Mouse (Mus musculus) forebrain, embryonic 13.5 days (tissue): ENCODE measurements around the gene Kdm6b. TPM values are rescaled to one million over a fixed set of nuclear protein-coding genes. Genes with fewer than 3 reads are reported as not detected.

ENCODE experiments used
- ATAC-seq: fragments of 200-750 bp; cut with Nextera tagmentation; 2 replicates; pipeline ENCODE4 v1.8.0; 2017
- H3K27ac ChIP-seq: fragments of 300-500 bp; sonication (generic); 2 replicates; pipeline ENCODE4 v1.5.1; 2015; ENCODE audit warnings: inconsistent platforms, mild to moderate bottlenecking, moderate library complexity
- H3K27me3 ChIP-seq: fragments of 300-500 bp; sonication (generic); 2 replicates; pipeline ENCODE4 v1.6.1; 2015; ENCODE audit warnings: mild to moderate bottlenecking, inconsistent platforms
- H3K36me3 ChIP-seq: fragments of 300-500 bp; sonication (generic); 2 replicates; pipeline ENCODE4 v1.6.1; 2015; ENCODE audit warnings: mild to moderate bottlenecking, inconsistent platforms; ENCODE audit not compliant: poor library complexity, severe bottlenecking
- H3K4me1 ChIP-seq: fragments of 300-500 bp; sonication (generic); 2 replicates; pipeline ENCODE4 v1.6.1; 2015; ENCODE audit warnings: inconsistent platforms
- H3K4me2 ChIP-seq: fragments of 300-500 bp; sonication (generic); 2 replicates; pipeline ENCODE4 v1.6.1; 2015; ENCODE audit warnings: inconsistent platforms, mild to moderate bottlenecking, moderate library complexity
- H3K4me3 ChIP-seq: fragments of 300-500 bp; sonication (generic); 2 replicates; pipeline ENCODE4 v1.5.1; 2015; ENCODE audit warnings: mild to moderate bottlenecking, inconsistent platforms
- H3K9ac ChIP-seq: fragments of 300-500 bp; sonication (generic); 2 replicates; pipeline ENCODE4 v1.6.1; 2015; ENCODE audit warnings: mild to moderate bottlenecking, inconsistent platforms
- H3K9me3 ChIP-seq: fragments of 300-500 bp; sonication (generic); replicated peaks from 2 replicates; pipeline ENCODE4 v1.6.1; 2016; ENCODE audit warnings: inconsistent platforms
- WGBS: fragments of 180-500 bp; shearing (Covaris S2); methylation state at CpG from one replicate; pipeline ENCODE4 v1.1.7; 2015; 5-methylcytosine and 5-hydroxymethylcytosine counted together
- polyA plus RNA-seq: library from polyadenylated mRNA; unstranded; fragments of >200 nt; fragmentation: Nextera tagmentation; extraction: Ambion mirVana; gene quantifications from 2 replicates; pipeline ENCODE4 v1.2.1, GENCODE M21; 2015

Gene Kdm6b
- polyA plus RNA-seq, 1 experiment from 2014 or later, result 59.3 TPM

GRCm38 (mm10) chr11:69390400-69391034 is 23.0 kb downstream of the Kdm6b start:
- Histone ChIP-seq H3K4me2 (no peak overlapping the region), H3K36me3 (peaks cover 5% of the 10 kb centered on the region; the same call in 1 of the 2 replicates), H3K27me3 (no peaks in the 10 kb centered on the region), H3K9ac (no peak overlapping the region), H3K9me3 (no peaks in the 10 kb centered on the region), H3K27ac (no peak overlapping the region), H3K4me1 (peaks cover 14% of the 10 kb centered on the region), H3K4me3 (no peak overlapping the region)
- WGBS, result 53% methylated on average over 10 of the region's 10 CpGs
- peak; percentile 30; the same call in 1 of the 2 replicates for ATAC-seq

GRCm38 (mm10) chr11:69389531-69390399 is 23.7 kb downstream of the Kdm6b start:
- H3K4me2 ChIP-seq, result no peak overlapping the region
- H3K27me3 ChIP-seq, result no peaks in the 10 kb centered on the region
- peaks cover 14% of the 10 kb centered on the region for H3K4me1 ChIP-seq
- peaks cover 5% of the 10 kb centered on the region; the same call in 1 of the 2 replicates for H3K36me3 ChIP-seq
- H3K27ac ChIP-seq, result no peak overlapping the region
- ATAC-seq, result peak; percentile 29; the same call in 1 of the 2 replicates
- H3K4me3 ChIP-seq, result no peak overlapping the region
- 62% methylated on average over 14 of the region's 14 CpGs for WGBS
- H3K9me3 ChIP-seq, result no peaks in the 10 kb centered on the region
- H3K9ac ChIP-seq, result peak overlapping the region; percentile 18; the same call in 1 of the 2 replicates

DNA sequence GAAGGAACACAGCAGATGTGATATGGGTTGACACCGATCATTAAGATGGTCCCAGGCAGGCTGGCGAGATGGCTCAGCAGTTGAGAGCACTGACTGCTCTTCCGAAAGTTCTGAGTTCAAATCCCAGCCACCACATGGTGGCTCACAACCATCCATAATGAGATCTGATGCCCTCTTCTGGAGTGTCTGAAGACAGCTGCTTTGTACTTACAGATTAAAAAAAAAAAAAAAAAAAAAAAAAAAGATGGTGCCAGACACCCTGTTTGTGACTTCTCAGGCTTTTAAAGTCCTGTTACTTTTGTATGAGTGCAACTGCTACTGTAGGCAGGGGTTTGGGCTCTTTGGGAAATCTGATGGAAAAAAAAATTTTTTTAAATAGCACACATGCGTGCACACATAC is 24.8 kb downstream of the Kdm6b start:
- Histone ChIP-seq H3K4me1 (peaks cover 9% of the 10 kb centered on the region; the same call in 1 of the 2 replicates), H3K9me3 (no peaks in the 10 kb centered on the region), H3K4me3 (no peak overlapping the region), H3K27ac (no peak overlapping the region), H3K9ac (no peak overlapping the region), H3K36me3 (peaks cover 5% of the 10 kb centered on the region; the same call in 1 of the 2 replicates), H3K27me3 (no peaks in the 10 kb centered on the region), H3K4me2 (no peak overlapping the region)
- WGBS, result 95% methylated on average over 4 of the region's 4 CpGs
- ATAC-seq, result no peak

GRCm38 (mm10) chr11:69386758-69387157 is 26.7 kb downstream of the Kdm6b start:
- no peak overlapping the region for H3K9ac ChIP-seq
- no peaks in the 10 kb centered on the region for H3K36me3 ChIP-seq
- H3K27ac ChIP-seq, result no peak overlapping the region
- peaks cover 18% of the 10 kb centered on the region; the same call in 1 of the 2 replicates for H3K4me1 ChIP-seq
- 75% methylated on average over 7 of the region's 7 CpGs for WGBS
- no peak for ATAC-seq
- H3K27me3 ChIP-seq, result no peaks in the 10 kb centered on the region
- no peak overlapping the region for H3K4me2 ChIP-seq
- H3K4me3 ChIP-seq, result no peak overlapping the region
- H3K9me3 ChIP-seq, result no peaks in the 10 kb centered on the region

DNA sequence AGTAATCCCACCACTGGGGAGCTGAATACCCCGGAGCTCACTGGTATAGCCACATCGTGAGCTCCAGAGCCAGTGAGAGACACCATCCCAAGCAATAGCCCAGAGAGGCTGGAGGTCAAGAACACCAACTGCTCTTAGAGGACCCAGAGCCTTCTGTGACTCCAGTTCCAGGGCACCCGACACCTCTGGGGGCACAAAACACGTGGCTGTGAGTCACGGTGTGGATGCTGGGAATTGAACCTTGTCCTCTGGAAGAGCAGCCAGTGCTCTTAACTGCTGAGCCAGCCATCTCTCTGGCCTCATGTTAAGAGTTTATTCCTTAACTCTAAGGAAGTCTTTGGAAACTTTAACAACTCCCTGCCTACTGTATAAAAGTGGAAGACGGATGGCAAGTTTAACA is 28.5 kb downstream of the Kdm6b start:
- ATAC-seq, result no peak
- Histone ChIP-seq H3K27ac (no peak overlapping the region), H3K9ac (no peak overlapping the region), H3K36me3 (no peaks in the 10 kb centered on the region), H3K4me3 (no peak overlapping the region), H3K4me1 (peaks cover 14% of the 10 kb centered on the region; the same call in 1 of the 2 replicates), H3K27me3 (no peaks in the 10 kb centered on the region), H3K4me2 (no peak overlapping the region), H3K9me3 (no peaks in the 10 kb centered on the region)
- 83% methylated on average over 6 of the region's 6 CpGs for WGBS

GRCm38 (mm10) chr11:69382478-69383105 is 30.9 kb downstream of the Kdm6b start:
- ATAC-seq, result no peak
- Histone ChIP-seq H3K4me1 (0 out of 2 replicates have a peak, but pooled peaks cover 9% of the 10 kb centered on the region), H3K9me3 (no peaks in the 10 kb centered on the region), H3K9ac (no peak overlapping the region), H3K27ac (no peak overlapping the region), H3K4me3 (no peak overlapping the region), H3K27me3 (no peaks in the 10 kb centered on the region), H3K36me3 (no peaks in the 10 kb centered on the region), H3K4me2 (no peak overlapping the region)
- 71% methylated on average over 10 of the region's 10 CpGs for WGBS

GRCm38 (mm10) chr11:69381356-69381755 is 32.1 kb downstream of the Kdm6b start:
- Histone ChIP-seq H3K9me3 (no peaks in the 10 kb centered on the region), H3K4me2 (no peak overlapping the region), H3K36me3 (no peaks in the 10 kb centered on the region), H3K9ac (no peak overlapping the region), H3K27me3 (no peaks in the 10 kb centered on the region), H3K4me3 (no peak overlapping the region), H3K27ac (no peak overlapping the region), H3K4me1 (0 out of 2 replicates have a peak, but pooled peaks cover 9% of the 10 kb centered on the region)
- ATAC-seq, result no peak
- 81% methylated on average over 6 of the region's 6 CpGs for WGBS

DNA sequence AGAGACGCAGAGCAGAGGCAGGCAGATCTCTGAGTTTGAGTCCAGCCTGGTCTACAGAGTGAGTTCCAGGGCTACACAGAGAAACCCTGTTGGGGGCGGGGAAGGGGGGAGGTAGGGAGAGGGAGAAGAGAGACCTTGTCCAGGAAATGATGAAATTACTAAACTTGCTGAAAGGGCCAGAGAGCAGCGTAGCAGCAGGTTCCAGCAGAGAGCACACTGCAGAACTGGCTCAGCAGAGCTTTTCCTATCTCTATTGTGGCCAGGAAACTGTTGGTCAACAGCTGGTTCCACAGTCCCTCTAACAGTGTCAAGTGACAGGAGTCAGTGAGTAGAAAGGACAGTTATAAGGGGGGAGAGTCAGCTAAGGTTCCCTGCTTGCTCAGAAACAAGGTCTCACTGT is 33.9 kb downstream of the Kdm6b start:
- Histone ChIP-seq H3K4me1 (0 out of 2 replicates have a peak, but pooled peaks cover 9% of the 10 kb centered on the region), H3K9me3 (no peaks in the 10 kb centered on the region), H3K9ac (no peak overlapping the region), H3K4me3 (no peak overlapping the region), H3K27ac (no peak overlapping the region), H3K36me3 (no peaks in the 10 kb centered on the region), H3K4me2 (no peak overlapping the region), H3K27me3 (no peaks in the 10 kb centered on the region)
- ATAC-seq, result no peak
- 94% methylated on average over 3 of the region's 3 CpGs for WGBS

DNA sequence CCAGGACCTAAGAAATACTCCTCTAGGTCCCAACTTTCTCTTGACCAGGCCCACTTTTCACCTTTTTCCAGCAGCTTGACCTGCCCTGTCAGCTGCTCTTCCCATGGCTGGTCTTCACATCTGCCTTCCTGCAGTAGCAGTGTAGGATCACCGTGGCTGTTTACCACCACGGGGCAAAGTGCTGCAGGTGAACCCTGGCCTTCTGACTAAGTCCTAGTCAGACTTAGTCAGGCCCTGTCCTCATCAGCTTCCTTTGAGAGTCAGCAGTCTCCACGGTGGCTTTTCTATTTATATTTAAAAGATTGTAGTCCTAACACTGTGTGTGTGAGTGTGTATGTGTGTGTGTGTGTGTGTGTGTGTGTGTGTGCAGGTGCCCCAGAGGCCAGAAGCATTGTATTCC is 35.7 kb downstream of the Kdm6b start:
- WGBS, result 81% methylated on average over 3 of the region's 3 CpGs

DNA sequence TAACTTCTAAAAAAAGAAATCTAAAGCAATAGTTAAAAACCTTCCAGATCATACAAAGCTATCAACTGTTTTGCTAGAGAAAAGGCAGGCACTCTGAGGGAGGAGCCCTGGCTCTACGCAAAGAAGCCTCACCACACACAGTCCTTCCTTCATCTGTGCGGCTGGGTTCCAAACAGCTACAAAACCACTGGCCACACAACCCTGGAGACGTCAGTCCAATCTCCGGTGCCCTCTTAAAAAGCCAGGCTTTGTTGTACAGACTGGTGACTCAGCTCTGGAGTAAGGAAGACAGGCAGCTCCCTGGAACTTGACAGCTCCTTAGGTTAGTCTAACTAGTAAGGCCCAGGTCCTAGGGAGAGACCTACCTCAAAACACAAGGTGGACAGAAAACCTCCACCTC is 37.8 kb downstream of the Kdm6b start:
- Histone ChIP-seq H3K36me3 (0 out of 2 replicates have a peak, but pooled peaks cover 5% of the 10 kb centered on the region), H3K27me3 (no peaks in the 10 kb centered on the region), H3K4me1 (peaks cover 30% of the 10 kb centered on the region), H3K9me3 (no peaks in the 10 kb centered on the region), H3K27ac (no peak overlapping the region), H3K4me2 (no peak overlapping the region), H3K9ac (no peak overlapping the region), H3K4me3 (no peak overlapping the region)
- 85% methylated on average over 4 of the region's 4 CpGs for WGBS
- ATAC-seq, result no peak

More for the DNA sequence above, 35.7 kb downstream of the Kdm6b start:
- Histone ChIP-seq H3K27ac (no peak overlapping the region), H3K4me3 (no peak overlapping the region), H3K9me3 (no peaks in the 10 kb centered on the region), H3K9ac (no peak overlapping the region), H3K27me3 (no peaks in the 10 kb centered on the region), H3K4me2 (no peak overlapping the region), H3K4me1 (peaks cover 16% of the 10 kb centered on the region; the same call in 1 of the 2 replicates), H3K36me3 (0 out of 2 replicates have a peak, but pooled peaks cover 3% of the 10 kb centered on the region)
- no peak for ATAC-seq

- Histone ChIP-seq H3K9ac (no peak overlapping the region), H3K4me3 (no peak overlapping the region), H3K9me3 (no peaks in the 10 kb centered on the region), H3K36me3 (0 out of 2 replicates have a peak, but pooled peaks cover 5% of the 10 kb centered on the region), H3K27me3 (no peaks in the 10 kb centered on the region), H3K27ac (peak overlapping the region; percentile 85; the same call in 1 of the 2 replicates), H3K4me1 (peaks cover 39% of the 10 kb centered on the region), H3K4me2 (no peak overlapping the region)
- 93% methylated on average over 16 of the region's 16 CpGs for WGBS
- ATAC-seq, result no peak
Measured at GRCm38 (mm10) chr11:69373223-69373965, 40.1 kb downstream of the Kdm6b start.
